Mouse (Mus musculus): ENCODE measurements around the gene Pla1a. TPM values are rescaled to one million over a fixed set of nuclear protein-coding genes. Genes with fewer than 3 reads are reported as not detected.

Pla1a gene
- polyA plus RNA-seq, 1 experiment from 2014 or later, result 0.37 TPM

DNA sequence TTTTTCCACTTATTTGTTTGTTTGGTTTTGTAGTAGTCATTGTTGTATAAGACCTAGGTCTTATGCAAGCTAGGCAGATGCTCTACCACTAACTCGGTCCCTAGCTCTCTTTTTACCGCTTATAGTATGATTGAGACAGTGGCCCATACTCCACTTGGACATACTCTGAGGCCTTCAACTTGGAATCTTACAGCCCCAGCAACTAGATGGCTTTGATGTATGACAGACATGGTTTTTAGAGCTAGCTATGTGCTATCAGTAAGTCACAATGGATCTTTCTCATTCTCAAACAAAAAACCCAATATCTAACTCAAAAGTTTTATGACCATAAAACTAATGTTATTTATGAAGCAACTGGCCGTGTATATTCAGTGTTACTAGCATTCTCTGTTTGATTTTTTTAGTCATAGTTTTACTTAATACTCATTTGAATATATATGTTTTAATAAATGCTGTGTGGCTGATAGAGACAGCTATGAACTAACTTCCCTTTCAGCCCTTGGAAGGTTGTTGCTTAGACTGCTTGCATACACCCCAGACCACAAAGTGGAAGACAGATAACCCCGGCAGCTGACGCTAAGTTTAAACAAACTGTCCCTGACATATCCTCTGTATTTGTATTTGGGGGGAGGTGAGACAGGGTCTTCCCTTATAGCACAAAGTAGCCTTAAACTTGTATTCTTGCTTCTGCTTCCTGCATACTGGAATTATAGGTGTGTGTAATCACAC, 78.6 kb downstream of the Pla1a start:
- H3K27ac ChIP-seq, result no peak overlapping the region
- no peaks in the 10 kb centered on the region for H3K4me1 ChIP-seq
- no peak overlapping the region for H3K9ac ChIP-seq
- peaks cover 24% of the 10 kb centered on the region for H3K36me3 ChIP-seq
- no peak overlapping the region for H3K4me2 ChIP-seq (replicated peaks)
- no peak overlapping the region for H3K4me3 ChIP-seq
- no peaks in the 10 kb centered on the region for H3K9me3 ChIP-seq (replicated peaks)
- WGBS, result 91% methylated on average over 5 of the region's 5 CpGs
- ATAC-seq (ENCODE audit: low FRiP score), result no peak
- H3K27me3 ChIP-seq, result no peaks in the 10 kb centered on the region

- WGBS, result 93% methylated on average over 2 of the region's 2 CpGs
- Histone ChIP-seq H3K4me3 (no peak overlapping the region), H3K9ac (no peak overlapping the region), H3K27me3 (no peaks in the 10 kb centered on the region), H3K9me3 (replicated peaks) (no peaks in the 10 kb centered on the region), H3K36me3 (peaks cover 29% of the 10 kb centered on the region), H3K4me1 (no peaks in the 10 kb centered on the region), H3K4me2 (replicated peaks) (no peak overlapping the region), H3K27ac (no peak overlapping the region)
- no peak for ATAC-seq (ENCODE audit: low FRiP score)
Observed at GRCm38 (mm10) chr16:38353642-38354041, 79.3 kb downstream of the Pla1a start.

GRCm38 (mm10) chr16:38352851-38353250, 80.1 kb downstream of the Pla1a start:
- Histone ChIP-seq H3K4me2 (replicated peaks) (no peak overlapping the region), H3K9ac (no peak overlapping the region), H3K4me1 (peaks cover 4% of the 10 kb centered on the region), H3K4me3 (no peak overlapping the region), H3K27ac (no peak overlapping the region), H3K27me3 (no peaks in the 10 kb centered on the region), H3K9me3 (replicated peaks) (no peaks in the 10 kb centered on the region), H3K36me3 (peaks cover 29% of the 10 kb centered on the region)
- no peak for ATAC-seq (ENCODE audit: low FRiP score)

GRCm38 (mm10) chr16:38352031-38352430, 80.9 kb downstream of the Pla1a start:
- H3K27ac ChIP-seq, result no peak overlapping the region
- no peak overlapping the region for H3K4me3 ChIP-seq
- 92% methylated on average over 7 of the region's 7 CpGs for WGBS
- no peaks in the 10 kb centered on the region for H3K27me3 ChIP-seq
- ATAC-seq (ENCODE audit: low FRiP score), result no peak
- H3K36me3 ChIP-seq, result peaks cover 29% of the 10 kb centered on the region
- H3K9ac ChIP-seq, result no peak overlapping the region
- H3K4me1 ChIP-seq, result peaks cover 10% of the 10 kb centered on the region
- no peak overlapping the region for H3K4me2 ChIP-seq (replicated peaks)
- no peaks in the 10 kb centered on the region for H3K9me3 ChIP-seq (replicated peaks)

DNA sequence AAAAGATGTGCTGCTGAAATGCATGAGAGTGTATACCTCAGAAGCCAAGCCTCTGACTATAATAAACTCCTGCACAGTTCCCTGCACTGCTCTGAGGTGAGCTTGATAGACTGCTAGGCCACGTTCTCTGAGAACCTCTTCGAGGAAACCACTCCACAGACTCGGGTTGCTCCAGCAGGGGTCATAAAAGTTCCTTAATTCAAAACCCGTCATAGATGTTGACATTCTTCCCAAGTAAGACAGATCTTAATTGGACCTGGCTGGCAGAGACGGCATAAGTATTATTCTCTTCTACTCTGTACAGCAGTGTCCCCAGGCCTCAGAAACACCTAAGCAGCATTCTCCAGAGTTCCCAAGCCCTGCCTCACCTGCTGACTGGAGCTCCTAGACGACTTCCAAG, 82.0 kb downstream of the Pla1a start:
- H3K4me3 ChIP-seq, result no peak overlapping the region
- no peak for ATAC-seq (ENCODE audit: low FRiP score)
- no peak overlapping the region for H3K4me2 ChIP-seq (replicated peaks)
- H3K36me3 ChIP-seq, result peaks cover 29% of the 10 kb centered on the region
- H3K27ac ChIP-seq, result no peak overlapping the region
- H3K9me3 ChIP-seq (replicated peaks), result no peaks in the 10 kb centered on the region
- H3K4me1 ChIP-seq, result peaks cover 10% of the 10 kb centered on the region
- H3K9ac ChIP-seq, result no peak overlapping the region
- 89% methylated on average over 6 of the region's 6 CpGs for WGBS
- no peaks in the 10 kb centered on the region for H3K27me3 ChIP-seq

- H3K27ac ChIP-seq, result no peak overlapping the region
- peaks cover 10% of the 10 kb centered on the region for H3K4me1 ChIP-seq
- H3K9ac ChIP-seq, result no peak overlapping the region
- no peak overlapping the region for H3K4me2 ChIP-seq (replicated peaks)
- ATAC-seq (ENCODE audit: low FRiP score), result no peak
- no peaks in the 10 kb centered on the region for H3K27me3 ChIP-seq
- H3K9me3 ChIP-seq (replicated peaks), result no peaks in the 10 kb centered on the region
- peaks cover 29% of the 10 kb centered on the region for H3K36me3 ChIP-seq
- H3K4me3 ChIP-seq, result no peak overlapping the region
- 86% methylated on average over 7 of the region's 7 CpGs for WGBS
Observed at GRCm38 (mm10) chr16:38350361-38350855, 82.5 kb downstream of the Pla1a start.

DNA sequence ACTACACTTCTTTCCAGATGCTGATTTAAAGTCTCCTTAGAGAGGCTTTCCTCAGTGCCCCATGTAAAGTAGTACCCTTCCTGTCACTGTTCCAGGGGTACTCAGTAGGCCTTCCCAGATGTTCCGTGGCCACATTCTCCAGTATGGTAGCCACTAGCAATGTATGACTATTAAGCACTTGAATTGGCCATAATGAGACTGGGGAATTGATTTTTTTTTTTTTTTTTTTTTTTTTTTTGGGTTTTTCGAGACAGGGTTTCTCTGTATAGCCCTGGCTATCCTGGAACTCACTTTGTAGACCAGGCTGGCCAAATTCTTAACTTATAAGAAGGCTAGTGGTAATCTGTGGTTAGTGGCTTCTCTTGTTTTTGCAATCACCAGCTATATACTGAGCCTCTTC, 83.1 kb downstream of the Pla1a start:
- H3K9me3 ChIP-seq (replicated peaks), result no peaks in the 10 kb centered on the region
- WGBS, result 78% methylated on average over 2 of the region's 2 CpGs
- no peak overlapping the region for H3K4me2 ChIP-seq (replicated peaks)
- H3K4me3 ChIP-seq, result no peak overlapping the region
- peaks cover 29% of the 10 kb centered on the region for H3K36me3 ChIP-seq
- no peaks in the 10 kb centered on the region for H3K27me3 ChIP-seq
- no peak for ATAC-seq (ENCODE audit: low FRiP score)
- no peak overlapping the region for H3K27ac ChIP-seq
- H3K9ac ChIP-seq, result no peak overlapping the region
- H3K4me1 ChIP-seq, result peaks cover 10% of the 10 kb centered on the region

DNA sequence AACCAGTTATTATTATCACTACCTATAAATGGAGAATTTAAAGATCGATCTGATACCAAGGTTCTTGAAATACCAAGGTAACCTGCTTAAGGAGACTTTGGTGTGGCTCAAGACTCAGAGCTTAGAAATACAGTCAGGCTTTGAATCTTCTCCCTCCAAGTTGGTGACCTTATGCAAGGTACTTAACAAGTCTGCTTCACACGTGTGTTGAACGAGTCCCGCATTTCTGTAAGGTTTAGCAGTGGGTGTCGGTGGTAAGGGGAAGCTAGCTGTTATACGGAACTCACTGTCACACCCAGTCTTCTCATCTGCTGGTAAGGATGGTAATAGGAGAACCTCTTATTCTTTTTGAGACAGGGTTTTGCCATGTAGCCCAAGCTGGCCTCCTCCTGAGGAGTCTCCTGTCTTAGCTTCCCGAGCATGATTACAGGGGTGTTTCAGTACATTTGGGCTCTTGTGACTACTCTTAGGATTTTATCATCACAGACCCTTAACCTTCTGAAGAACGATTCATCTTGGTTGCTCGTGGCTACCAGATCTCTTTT, 84.7 kb downstream of the Pla1a start:
- peaks cover 22% of the 10 kb centered on the region for H3K36me3 ChIP-seq
- no peaks in the 10 kb centered on the region for H3K9me3 ChIP-seq (replicated peaks)
- ATAC-seq (ENCODE audit: low FRiP score), result no peak
- no peak overlapping the region for H3K4me2 ChIP-seq (replicated peaks)
- WGBS, result 90% methylated on average over 9 of the region's 9 CpGs
- H3K9ac ChIP-seq, result no peak overlapping the region
- H3K4me3 ChIP-seq, result no peak overlapping the region
- H3K4me1 ChIP-seq, result peaks cover 10% of the 10 kb centered on the region
- no peak overlapping the region for H3K27ac ChIP-seq
- no peaks in the 10 kb centered on the region for H3K27me3 ChIP-seq

GRCm38 (mm10) chr16:38347588-38347987, 85.4 kb downstream of the Pla1a start:
- H3K36me3 ChIP-seq, result peaks cover 22% of the 10 kb centered on the region
- ATAC-seq (ENCODE audit: low FRiP score), result no peak
- 59% methylated on average over 6 of the region's 6 CpGs for WGBS
- H3K4me3 ChIP-seq, result peak overlapping the region; percentile 60
- H3K9ac ChIP-seq, result peak overlapping the region; percentile 74
- H3K4me1 ChIP-seq, result peaks cover 10% of the 10 kb centered on the region
- H3K27me3 ChIP-seq, result no peaks in the 10 kb centered on the region
- H3K9me3 ChIP-seq (replicated peaks), result no peaks in the 10 kb centered on the region
- H3K4me2 ChIP-seq (replicated peaks), result peak overlapping the region; percentile 69
- H3K27ac ChIP-seq, result no peak overlapping the region

DNA sequence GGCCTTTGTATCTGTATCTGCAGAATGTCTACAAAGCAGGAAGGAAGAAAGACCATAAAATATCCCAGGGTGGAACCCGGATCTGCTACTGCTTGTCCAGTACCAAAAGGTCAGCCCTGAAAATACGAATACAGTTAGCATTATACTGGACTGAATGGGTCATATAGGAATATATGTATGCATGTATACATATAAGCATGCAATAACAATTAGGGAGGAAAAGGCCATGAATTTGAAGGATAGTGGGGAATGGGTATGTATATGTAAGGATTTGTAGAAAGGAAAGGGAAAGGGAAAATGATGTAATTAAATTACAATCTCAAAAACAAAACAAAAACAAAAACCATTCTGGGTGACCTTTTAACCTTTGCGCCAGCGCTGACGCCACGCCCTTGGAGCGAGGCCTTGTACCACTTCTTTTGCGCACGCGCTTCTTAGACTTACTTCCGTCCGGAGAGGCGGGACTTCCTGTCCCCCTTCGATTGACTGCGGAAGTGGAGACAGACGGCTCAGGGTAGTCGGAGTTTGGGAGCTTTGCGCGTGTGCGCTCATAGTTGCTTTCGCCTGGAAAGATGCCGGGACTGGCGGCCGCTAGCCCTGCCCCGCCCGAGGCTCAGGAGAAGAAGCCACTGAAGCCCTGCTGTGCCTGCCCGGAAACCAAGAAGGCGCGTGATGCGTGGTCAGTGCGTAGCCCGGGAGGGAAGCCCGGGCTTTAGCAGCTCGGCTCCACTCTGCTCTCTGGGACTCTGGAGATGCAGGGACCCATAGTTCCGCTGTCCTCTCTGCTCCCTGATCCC, 86.2 kb downstream of the Pla1a start, which contains the start of the genes Cox17 and Gm21987:
TSS of gene Cox17 (plus strand) at position 463 of the 797 bp plus-strand sequence.
TSS of gene Gm21987 (plus strand) at position 512 of the 797 bp plus-strand sequence.
- peak within 1 kb of the TSS; percentile 60 for H3K4me3 ChIP-seq
- peaks cover 21% of the 10 kb centered on the region for H3K36me3 ChIP-seq
- H3K4me1 ChIP-seq, result peaks cover 13% of the 10 kb centered on the region
- H3K9me3 ChIP-seq (replicated peaks), result no peaks in the 10 kb centered on the region
- H3K27ac ChIP-seq, result peak within 1 kb of the TSS; percentile 73
- peak within 1 kb of the TSS; percentile 74 for H3K9ac ChIP-seq
- WGBS, result 3% methylated on average over 35 of the region's 35 CpGs
- peak; percentile 98 for ATAC-seq (ENCODE audit: low FRiP score)
- H3K27me3 ChIP-seq, result no peaks in the 10 kb centered on the region
- H3K4me2 ChIP-seq (replicated peaks), result peak within 1 kb of the TSS; percentile 69
